Mouse (Mus musculus) embryo, embryonic 11 days (tissue): ENCODE data around the gene Fam120a.

Experiments used
- DNase-seq: peaks from one replicate; pipeline ENCODE4 v3.0.0-alpha.2; 2015

The Fam120a gene

DNA sequence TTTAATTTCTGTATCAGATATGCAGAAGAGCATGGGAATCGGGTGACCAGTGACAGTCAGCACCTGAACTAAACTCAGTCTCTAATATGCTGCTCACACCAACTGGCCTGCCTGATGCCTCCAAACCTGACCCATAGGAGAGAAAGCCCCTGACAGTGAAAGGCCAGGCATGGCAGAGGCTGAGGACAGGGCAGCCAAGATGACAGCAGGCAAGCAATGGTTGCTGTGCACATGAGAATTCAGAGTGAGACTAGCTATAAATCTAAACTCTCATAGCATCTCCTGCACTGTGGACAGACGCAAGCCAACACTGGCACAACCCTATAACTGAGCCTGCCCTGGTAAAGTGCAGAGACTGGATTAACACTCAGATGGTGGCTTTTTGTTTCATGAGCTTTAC, 117.5 kb downstream of the Fam120a start:
- DNase-seq = no peak

DNA sequence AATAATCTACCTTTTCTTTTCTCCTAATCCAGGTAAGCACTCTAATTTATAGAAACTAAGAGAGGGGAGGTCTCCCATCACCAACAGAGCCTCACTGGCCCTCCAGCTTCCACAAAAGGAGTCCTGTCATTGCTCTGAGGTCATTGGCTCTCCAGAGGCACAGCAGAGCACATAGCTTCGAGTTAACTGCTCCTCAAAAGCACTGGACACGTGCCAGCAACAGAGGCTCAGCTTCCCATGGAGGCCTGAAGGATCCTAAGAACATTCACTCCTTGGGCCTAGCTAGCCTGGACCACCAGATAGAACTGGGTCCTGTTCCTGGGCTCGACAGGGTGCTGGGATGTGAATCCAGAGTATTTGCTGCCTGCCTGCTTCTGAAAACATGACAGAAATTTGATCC, 118.7 kb downstream of the Fam120a start:
- DNase-seq = no peak

DNA sequence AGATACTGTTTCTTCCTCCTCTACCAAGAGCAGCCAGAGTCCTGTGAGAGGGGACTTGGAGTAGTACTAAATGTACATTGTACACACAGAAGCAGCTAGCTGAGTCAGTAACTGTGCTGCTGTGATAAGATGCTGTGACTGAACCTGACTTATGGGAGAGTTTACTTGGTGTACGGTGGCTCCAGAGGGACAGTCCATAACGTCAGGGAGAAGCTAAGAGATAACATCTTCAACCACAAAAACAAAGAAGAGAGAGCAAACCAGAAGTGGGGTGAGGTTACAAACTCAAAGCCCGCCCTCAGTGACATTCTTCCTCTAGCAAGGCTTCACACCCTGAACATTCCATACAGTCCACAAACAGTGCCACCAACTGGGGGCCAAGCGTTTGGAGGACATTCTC, 122.5 kb downstream of the Fam120a start:
- no peak for DNase-seq

DNA sequence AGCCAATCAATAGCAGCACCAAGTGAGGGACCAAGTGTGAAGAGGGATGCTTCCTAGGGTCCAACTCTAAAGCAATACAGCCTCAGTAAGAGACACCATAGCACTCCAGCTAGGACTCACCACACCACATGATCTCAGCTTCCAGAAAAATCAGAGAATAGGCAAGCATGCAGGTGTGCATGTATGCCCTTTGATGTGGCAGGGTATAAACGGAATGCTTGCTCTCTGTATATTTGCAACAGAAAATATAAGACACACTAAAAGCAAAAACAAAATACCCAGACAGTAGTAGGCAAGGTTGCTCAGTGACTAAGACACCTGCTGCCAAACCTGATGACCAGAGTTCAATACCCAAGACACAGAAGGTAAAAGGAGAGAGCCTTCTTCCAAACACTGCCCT, 124.3 kb downstream of the Fam120a start:
- no peak for DNase-seq

DNA sequence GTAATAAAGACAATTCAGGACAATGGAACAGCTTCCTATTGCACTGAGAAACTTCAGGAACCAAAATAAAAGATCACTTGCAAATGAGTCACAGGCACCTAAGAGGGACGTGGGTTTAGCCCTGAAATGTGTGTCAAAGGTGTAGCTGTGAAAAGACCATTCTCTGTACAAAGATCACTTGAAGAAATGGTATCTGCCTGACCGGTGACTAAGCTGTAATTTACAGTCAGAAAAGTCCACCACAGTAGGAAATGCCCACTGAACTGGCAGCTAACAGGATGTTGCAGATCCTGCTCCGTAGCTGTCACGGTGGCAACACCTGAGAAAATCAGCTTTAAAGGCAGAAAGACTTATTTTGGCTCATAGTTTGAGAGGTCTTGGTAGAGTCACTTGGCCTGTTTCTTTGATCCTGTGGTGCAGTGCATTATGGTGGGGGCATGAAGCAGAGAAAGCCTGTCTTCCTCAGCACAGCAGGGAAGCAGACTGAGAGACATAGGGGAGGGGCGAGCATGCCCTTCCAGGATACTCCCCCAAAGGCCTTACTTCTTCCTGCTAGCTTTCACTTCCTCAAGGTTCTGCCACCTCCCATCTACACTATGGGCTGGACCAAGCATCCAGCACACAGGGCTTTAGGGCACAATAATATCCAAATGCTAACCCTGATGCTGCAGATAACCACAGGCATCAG, 125.8 kb downstream of the Fam120a start:
- no peak for DNase-seq

DNA sequence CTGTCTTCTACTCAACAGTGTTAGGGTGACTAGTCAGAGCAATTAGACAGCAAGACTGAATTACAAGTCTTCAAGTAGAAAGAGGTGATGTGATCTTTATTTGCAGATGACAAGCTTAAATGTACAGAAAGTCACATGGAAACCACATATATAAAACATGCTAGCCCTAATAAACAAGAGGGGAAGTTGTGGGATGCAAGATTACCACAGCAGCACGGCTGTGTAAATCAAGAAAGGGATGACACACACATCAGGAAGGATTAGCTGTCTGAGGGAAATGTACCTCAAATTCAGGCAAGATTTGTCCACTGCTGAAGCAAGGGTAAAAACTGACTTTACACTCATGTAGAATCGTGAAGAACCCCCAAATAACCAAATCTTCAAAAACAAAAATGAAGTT, 129.5 kb downstream of the Fam120a start:
- no peak for DNase-seq

DNA sequence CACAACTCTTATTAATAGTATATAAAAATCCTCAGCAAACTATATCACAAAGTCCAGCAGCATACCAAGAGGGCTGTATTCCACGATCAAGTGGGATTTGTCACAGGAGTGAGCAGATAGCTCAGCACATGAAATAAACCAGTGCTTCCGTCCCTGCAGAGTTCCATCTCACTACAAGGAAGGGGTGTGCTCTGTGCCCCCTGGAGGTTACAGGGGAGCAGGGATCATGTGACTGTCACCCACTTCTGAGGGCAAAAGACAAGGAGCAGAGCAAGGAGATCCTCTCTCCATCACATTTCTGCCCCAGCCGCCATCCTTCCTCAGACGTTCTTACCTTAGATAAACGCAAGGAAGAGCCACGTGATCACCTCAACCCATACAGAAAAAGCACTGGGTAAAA, 130.3 kb downstream of the Fam120a start:
- no peak for DNase-seq

DNA sequence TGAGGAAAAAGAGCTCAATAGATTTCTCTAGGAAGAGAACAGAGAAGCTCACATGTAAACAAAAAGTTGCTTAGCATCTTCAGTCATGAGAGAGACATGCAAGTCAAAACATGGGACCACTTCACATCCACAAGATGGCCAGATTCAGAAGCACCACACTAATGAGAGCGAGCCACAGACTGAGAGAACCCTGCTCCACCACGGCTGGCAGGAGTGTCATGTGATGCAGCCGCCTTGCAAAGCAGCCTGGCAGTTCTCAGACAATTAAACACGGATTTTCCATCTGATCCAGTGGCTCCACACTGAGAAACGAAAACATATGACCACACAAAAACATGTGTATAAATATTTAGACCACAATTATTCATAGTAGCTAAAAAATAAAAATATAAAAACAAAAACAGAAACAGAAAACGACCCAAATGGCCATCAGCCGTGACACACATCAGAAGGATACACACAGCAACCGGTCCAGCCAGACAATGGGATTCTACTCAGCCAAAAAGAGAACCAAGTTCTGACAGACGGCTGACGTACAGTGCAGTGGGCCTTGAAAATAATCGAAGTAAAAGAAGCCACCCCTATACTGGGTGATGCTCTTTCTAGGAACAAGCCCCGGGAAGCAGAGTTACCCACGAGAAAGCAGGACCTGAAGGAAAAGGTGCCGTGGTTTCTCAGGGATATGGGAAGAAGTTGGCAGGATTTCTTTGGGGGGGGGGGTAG, 137.1 kb downstream of the Fam120a start:
- DNase-seq = no peak

DNA sequence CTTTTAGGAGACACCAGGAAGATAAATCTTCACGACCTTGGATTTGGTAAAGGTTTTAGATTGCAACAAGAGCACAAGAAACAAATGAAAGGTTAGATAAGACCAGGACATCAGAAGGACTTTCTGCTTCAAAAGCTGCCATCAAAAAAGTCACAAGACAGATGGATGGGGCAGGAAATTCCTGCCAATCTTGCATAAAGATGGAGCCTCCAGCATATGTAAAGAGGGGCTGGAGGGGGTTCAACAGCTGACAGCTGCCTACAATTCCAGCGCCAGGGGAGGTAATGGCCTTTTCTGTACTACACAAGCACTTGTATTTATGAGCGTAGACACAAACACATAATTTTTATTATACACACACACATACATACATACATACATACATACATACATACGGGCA, 138.0 kb downstream of the Fam120a start:
- no peak for DNase-seq
